Mouse (Mus musculus): ENCODE results near the gene Samd13. TPM values are rescaled to one million over a fixed set of nuclear protein-coding genes. Genes with fewer than 3 reads are reported as not detected.

The Samd13 gene
- polyA plus RNA-seq, 1 experiment from 2014 or later, result 2.8 TPM

Other genes with a start within 250 kb of the Samd13 start
- gene Ctbs, start 235.8 kb downstream of the Samd13 start, polyA plus RNA-seq (2015; fragmentation: Nextera tagmentation; extraction: Ambion mirVana), result 9.5 and 10.5 TPM in 2 replicates
- gene Spata1, start 185.8 kb downstream of the Samd13 start, polyA plus RNA-seq (2015; fragmentation: Nextera tagmentation; extraction: Ambion mirVana), result 5.3 and 6.3 TPM in 2 replicates
- gene Gng5, start 185.8 kb downstream of the Samd13 start, polyA plus RNA-seq (2015; fragmentation: Nextera tagmentation; extraction: Ambion mirVana), result 1,560 and 1,674 TPM in 2 replicates
- 31.6 and 37.8 TPM in 2 replicates for gene Rpf1, start 164.2 kb downstream of the Samd13 start, polyA plus RNA-seq (2015; fragmentation: Nextera tagmentation; extraction: Ambion mirVana)
- gene Uox, start 115.2 kb downstream of the Samd13 start, polyA plus RNA-seq (2015; fragmentation: Nextera tagmentation; extraction: Ambion mirVana), result 0.05 and 0.24 TPM in 2 replicates
- not detected in 2 replicates for gene Dnase2b, start 70.0 kb downstream of the Samd13 start, polyA plus RNA-seq (2015; fragmentation: Nextera tagmentation; extraction: Ambion mirVana)
- not detected in 2 replicates for gene 4930503B20Rik, start 34.3 kb downstream of the Samd13 start, polyA plus RNA-seq (2015; fragmentation: Nextera tagmentation; extraction: Ambion mirVana)
- 45.1 and 45.2 TPM in 2 replicates for gene Prkacb, start 127.4 kb upstream of the Samd13 start, polyA plus RNA-seq (2015; fragmentation: Nextera tagmentation; extraction: Ambion mirVana)
- 1.5 and 1.9 TPM in 2 replicates for gene Ttll7, start 166.8 kb upstream of the Samd13 start, polyA plus RNA-seq (2015; fragmentation: Nextera tagmentation; extraction: Ambion mirVana)

All from heart, embryonic 13.5 days (tissue).